Mouse (Mus musculus): ENCODE data around the gene Slc27a5. TPM values are rescaled to one million over a fixed set of nuclear protein-coding genes. Genes with fewer than 3 reads are reported as not detected.

Gene Slc27a5
- polyA plus RNA-seq, 1 experiment from 2014 or later, result not detected

- WGBS, result 28% methylated on average over 15 of the region's 15 CpGs
- H3K9me3 ChIP-seq (ENCODE audit: control insufficient read depth, low read length), result peaks cover 10% of the 10 kb centered on the region; the same call in 1 of the 2 replicates
- H3K4me3 ChIP-seq (ENCODE audit: low read depth, low read length), result peak overlapping the region; percentile 74
- peaks cover 12% of the 10 kb centered on the region for H3K4me1 ChIP-seq (ENCODE audit: control insufficient read depth, insufficient read depth, low read length)
- peak overlapping the region; percentile 79 for H3K4me2 ChIP-seq (ENCODE audit: low read depth, severe bottlenecking)
- peak overlapping the region; percentile 93 for H3K27ac ChIP-seq (replicated peaks; ENCODE audit: low read depth, low read length)
- peak overlapping the region; percentile 80 for H3K9ac ChIP-seq (ENCODE audit: low read length)
- peaks cover 10% of the 10 kb centered on the region for H3K36me3 ChIP-seq (ENCODE audit: control insufficient read depth, insufficient read depth, low read length)
- ATAC-seq (ENCODE audit: insufficient number of reproducible peaks, low FRiP score, low TSS enrichment, low read depth) (no peak), DNase-seq (ENCODE audit: low spot score) (no peak)
- H3K27me3 ChIP-seq (ENCODE audit: control insufficient read depth, insufficient read depth, low read length), result peaks cover 20% of the 10 kb centered on the region
These were observed 40.7 kb upstream of the Slc27a5 start for GRCm38 (mm10) chr7:13038621-13039169.

DNA sequence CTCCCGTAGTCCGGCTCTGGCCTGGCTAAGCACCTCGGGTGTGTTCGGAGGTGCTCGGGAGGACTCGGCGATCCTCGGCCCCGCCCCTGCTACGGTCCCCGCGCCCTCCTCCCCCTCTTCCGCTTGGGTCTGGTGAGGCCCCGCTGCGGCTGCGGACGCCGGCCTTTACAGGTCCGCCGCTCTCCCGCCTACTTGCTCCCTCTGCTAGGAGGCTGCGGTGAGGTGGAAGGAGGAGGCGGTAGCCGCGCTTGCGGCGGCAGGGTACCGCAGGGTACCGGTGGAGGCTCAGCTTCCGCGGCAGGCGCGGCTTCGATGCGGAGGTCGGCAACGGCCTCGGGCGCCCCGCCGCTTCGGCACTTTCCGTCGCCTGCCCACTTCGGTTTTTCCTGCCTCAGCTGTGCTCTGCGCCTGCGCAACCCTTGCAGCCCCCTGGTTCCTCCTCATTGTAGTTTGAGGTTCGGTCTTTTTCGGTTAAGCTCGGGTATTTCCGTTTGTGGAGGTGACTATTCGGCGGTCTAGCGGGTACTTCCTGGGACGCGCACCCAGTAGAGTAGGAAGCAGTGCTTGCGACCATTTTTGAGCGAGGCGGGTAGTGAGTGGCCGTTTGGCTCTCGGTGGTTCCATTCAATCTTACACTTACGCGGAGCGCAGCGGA, 40.0 kb upstream of the Slc27a5 start, which contains the start of gene Ube2m:
TSS of gene Ube2m (minus strand) at position 375 of the 655 bp plus-strand sequence.
- H3K36me3 ChIP-seq (ENCODE audit: control insufficient read depth, insufficient read depth, low read length), result peaks cover 10% of the 10 kb centered on the region
- peak within 1 kb of the TSS; percentile 79 for H3K4me2 ChIP-seq (ENCODE audit: low read depth, severe bottlenecking)
- peak within 1 kb of the TSS; percentile 93 for H3K27ac ChIP-seq (replicated peaks; ENCODE audit: low read depth, low read length)
- H3K9ac ChIP-seq (ENCODE audit: low read length), result peak within 1 kb of the TSS; percentile 80
- H3K9me3 ChIP-seq (ENCODE audit: control insufficient read depth, low read length), result peaks cover 3% of the 10 kb centered on the region; the same call in 1 of the 2 replicates
- H3K27me3 ChIP-seq (ENCODE audit: control insufficient read depth, insufficient read depth, low read length), result peaks cover 14% of the 10 kb centered on the region
- ATAC-seq (ENCODE audit: insufficient number of reproducible peaks, low FRiP score, low TSS enrichment, low read depth), result peak; percentile 89
- H3K4me3 ChIP-seq (ENCODE audit: low read depth, low read length), result peak within 1 kb of the TSS; percentile 74
- peaks cover 12% of the 10 kb centered on the region for H3K4me1 ChIP-seq (ENCODE audit: control insufficient read depth, insufficient read depth, low read length)
- peak; percentile 98 for DNase-seq (ENCODE audit: low spot score)
- WGBS, result 0% methylated on average over 62 of the region's 65 CpGs

DNA sequence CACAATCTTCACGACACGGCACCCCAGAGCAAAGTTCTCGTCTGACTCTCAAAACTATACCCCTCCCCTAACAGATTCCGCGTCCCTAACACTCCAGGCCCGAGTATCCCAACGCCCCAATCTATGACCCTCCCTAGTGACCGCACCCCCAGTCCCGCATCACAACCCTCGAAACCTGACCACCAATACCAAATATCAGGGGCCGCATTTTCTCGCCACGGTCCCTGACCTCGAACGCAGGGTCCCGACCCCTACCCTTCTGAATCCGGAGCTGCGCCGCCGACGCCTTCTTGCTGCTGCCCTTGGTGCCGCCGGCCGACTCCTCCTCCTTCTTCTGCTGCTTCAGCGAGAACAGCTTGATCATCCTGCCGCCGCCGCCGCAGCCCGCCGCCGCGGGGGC, 39.4 kb upstream of the Slc27a5 start:
- H3K9me3 ChIP-seq (ENCODE audit: control insufficient read depth, low read length), result no peaks in the 10 kb centered on the region
- peaks cover 7% of the 10 kb centered on the region for H3K27me3 ChIP-seq (ENCODE audit: control insufficient read depth, insufficient read depth, low read length)
- WGBS, result under 1% methylated on average over 31 of the region's 33 CpGs
- no peak for ATAC-seq (ENCODE audit: insufficient number of reproducible peaks, low FRiP score, low TSS enrichment, low read depth)
- H3K9ac ChIP-seq (ENCODE audit: low read length), result peak overlapping the region; percentile 80
- H3K4me3 ChIP-seq (ENCODE audit: low read depth, low read length), result peak overlapping the region; percentile 74
- no peak for DNase-seq (ENCODE audit: low spot score)
- H3K4me2 ChIP-seq (ENCODE audit: low read depth, severe bottlenecking), result peak overlapping the region; percentile 79
- peaks cover 12% of the 10 kb centered on the region for H3K4me1 ChIP-seq (ENCODE audit: control insufficient read depth, insufficient read depth, low read length)
- peak overlapping the region; percentile 93 for H3K27ac ChIP-seq (replicated peaks; ENCODE audit: low read depth, low read length)
- H3K36me3 ChIP-seq (ENCODE audit: control insufficient read depth, insufficient read depth, low read length), result peaks cover 11% of the 10 kb centered on the region

GRCm38 (mm10) chr7:13036806-13037205, 38.8 kb upstream of the Slc27a5 start:
- H3K27me3 ChIP-seq (ENCODE audit: control insufficient read depth, insufficient read depth, low read length), result peaks cover 4% of the 10 kb centered on the region
- H3K4me1 ChIP-seq (ENCODE audit: control insufficient read depth, insufficient read depth, low read length), result peaks cover 12% of the 10 kb centered on the region
- peak overlapping the region; percentile 80 for H3K9ac ChIP-seq (ENCODE audit: low read length)
- H3K9me3 ChIP-seq (ENCODE audit: control insufficient read depth, low read length), result no peaks in the 10 kb centered on the region
- ATAC-seq (ENCODE audit: insufficient number of reproducible peaks, low FRiP score, low TSS enrichment, low read depth) (no peak), DNase-seq (ENCODE audit: low spot score) (no peak)
- H3K36me3 ChIP-seq (ENCODE audit: control insufficient read depth, insufficient read depth, low read length), result peaks cover 17% of the 10 kb centered on the region
- 45% methylated on average over 4 of the region's 4 CpGs for WGBS
- peak overlapping the region; percentile 79 for H3K4me2 ChIP-seq (ENCODE audit: low read depth, severe bottlenecking)
- H3K27ac ChIP-seq (replicated peaks; ENCODE audit: low read depth, low read length), result no peak overlapping the region
- H3K4me3 ChIP-seq (ENCODE audit: low read depth, low read length), result peak overlapping the region; percentile 74

GRCm38 (mm10) chr7:13035211-13035855, 37.3 kb upstream of the Slc27a5 start:
- Histone ChIP-seq H3K4me1 (ENCODE audit: control insufficient read depth, insufficient read depth, low read length) (peaks cover 12% of the 10 kb centered on the region), H3K27ac (replicated peaks; ENCODE audit: low read depth, low read length) (no peak overlapping the region), H3K9ac (ENCODE audit: low read length) (no peak overlapping the region; the same call in 1 of the 2 replicates), H3K9me3 (ENCODE audit: control insufficient read depth, low read length) (no peaks in the 10 kb centered on the region), H3K4me2 (ENCODE audit: low read depth, severe bottlenecking) (no peak overlapping the region; the same call in 1 of the 2 replicates), H3K27me3 (ENCODE audit: control insufficient read depth, insufficient read depth, low read length) (no peaks in the 10 kb centered on the region), H3K4me3 (ENCODE audit: low read depth, low read length) (no peak overlapping the region), H3K36me3 (ENCODE audit: control insufficient read depth, insufficient read depth, low read length) (peaks cover 27% of the 10 kb centered on the region)
- DNase-seq (ENCODE audit: low spot score) (no peak), ATAC-seq (ENCODE audit: insufficient number of reproducible peaks, low FRiP score, low TSS enrichment, low read depth) (no peak)
- WGBS, result 90% methylated on average over 17 of the region's 17 CpGs

DNA sequence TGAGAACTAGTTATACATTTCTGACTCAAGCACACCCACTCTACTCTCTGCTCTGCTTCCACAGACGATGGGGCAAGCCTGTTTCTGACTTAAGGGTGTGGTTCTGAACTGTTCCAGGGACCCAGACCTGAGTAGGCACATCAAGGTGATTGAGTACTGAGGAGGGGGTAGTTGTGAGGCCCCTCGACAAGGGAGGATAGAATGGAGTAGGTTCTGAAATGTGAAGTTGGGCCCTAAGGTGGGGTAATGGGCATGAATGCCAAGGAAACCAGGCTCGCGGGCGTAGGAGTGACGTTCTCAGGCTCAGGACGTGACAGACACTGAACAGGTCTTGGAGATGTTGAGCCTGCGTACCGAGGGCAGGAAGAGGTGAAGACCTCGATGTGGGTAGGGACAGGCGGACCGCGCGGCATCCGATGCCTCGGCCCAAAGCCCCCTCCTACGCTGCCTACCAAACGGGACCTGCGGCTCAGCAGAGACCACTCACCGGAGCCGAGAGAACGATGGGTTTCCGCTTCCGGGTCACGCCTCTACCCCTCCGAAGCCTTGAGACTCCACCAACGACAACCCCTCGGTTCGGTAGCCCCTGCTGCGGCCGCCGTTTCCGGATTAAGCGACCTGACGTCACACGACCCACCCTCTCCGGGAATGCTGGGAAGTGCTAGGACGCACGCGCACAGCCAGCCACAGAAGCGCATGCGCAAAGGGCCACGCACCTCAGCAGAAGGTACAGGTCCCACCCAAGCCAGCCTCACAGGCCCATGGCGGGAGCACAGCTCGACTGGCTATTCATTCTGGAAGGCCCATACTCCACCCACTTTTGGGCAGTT, 36.4 kb upstream of the Slc27a5 start, which contains the start of gene Chmp2a:
TSS of gene Chmp2a (minus strand) at position 660 of the 830 bp plus-strand sequence.
- Histone ChIP-seq H3K27ac (replicated peaks; ENCODE audit: low read depth, low read length) (peak within 1 kb of the TSS; percentile 86), H3K4me2 (ENCODE audit: low read depth, severe bottlenecking) (peak within 1 kb of the TSS; percentile 77), H3K9me3 (ENCODE audit: control insufficient read depth, low read length) (no peaks in the 10 kb centered on the region), H3K36me3 (ENCODE audit: control insufficient read depth, insufficient read depth, low read length) (peaks cover 36% of the 10 kb centered on the region), H3K27me3 (ENCODE audit: control insufficient read depth, insufficient read depth, low read length) (no peaks in the 10 kb centered on the region), H3K4me1 (ENCODE audit: control insufficient read depth, insufficient read depth, low read length) (peaks cover 12% of the 10 kb centered on the region), H3K9ac (ENCODE audit: low read length) (peak within 1 kb of the TSS; percentile 80), H3K4me3 (ENCODE audit: low read depth, low read length) (peak within 1 kb of the TSS; percentile 50)
- WGBS, result under 1% methylated on average over 45 of the region's 45 CpGs
- ATAC-seq (ENCODE audit: insufficient number of reproducible peaks, low FRiP score, low TSS enrichment, low read depth) (peak; percentile 84), DNase-seq (ENCODE audit: low spot score) (peak; percentile 99)

- DNase-seq (ENCODE audit: low spot score), result no peak
- H3K27ac ChIP-seq (replicated peaks; ENCODE audit: low read depth, low read length), result peak overlapping the region; percentile 86; the same call in 1 of the 2 replicates
- H3K4me1 ChIP-seq (ENCODE audit: control insufficient read depth, insufficient read depth, low read length), result peaks cover 12% of the 10 kb centered on the region
- no peak for ATAC-seq (ENCODE audit: insufficient number of reproducible peaks, low FRiP score, low TSS enrichment, low read depth)
- 51% methylated on average over 13 of the region's 13 CpGs for WGBS
- no peaks in the 10 kb centered on the region for H3K9me3 ChIP-seq (ENCODE audit: control insufficient read depth, low read length)
- peak overlapping the region; percentile 50 for H3K4me3 ChIP-seq (ENCODE audit: low read depth, low read length)
- H3K9ac ChIP-seq (ENCODE audit: low read length), result peak overlapping the region; percentile 80
- H3K27me3 ChIP-seq (ENCODE audit: control insufficient read depth, insufficient read depth, low read length), result no peaks in the 10 kb centered on the region
- H3K4me2 ChIP-seq (ENCODE audit: low read depth, severe bottlenecking), result peak overlapping the region; percentile 77
- H3K36me3 ChIP-seq (ENCODE audit: control insufficient read depth, insufficient read depth, low read length), result peaks cover 43% of the 10 kb centered on the region
These were observed 35.6 kb upstream of the Slc27a5 start for GRCm38 (mm10) chr7:13033451-13034147.

Data from limb, embryonic 11.5 days (tissue).